Mouse (Mus musculus): ENCODE results near the gene Pdrg1.

GRCm38 (mm10) chr2:153033545-153034230, 18.5 kb upstream of the Pdrg1 start:
- TF ChIP-seq POLR2A (IDR thresholded peaks at IDR 0.05; ENCODE audit: control insufficient read depth, extremely low read depth, insufficient read depth, low read length, poor library complexity): no peak
- no peak for TF ChIP-seq CTCF (IDR thresholded peaks at IDR 0.05; ENCODE audit: borderline replicate concordance, control insufficient read depth, extremely low read depth, insufficient read depth, low read length, poor library complexity)
